In the genomic region with DNA sequence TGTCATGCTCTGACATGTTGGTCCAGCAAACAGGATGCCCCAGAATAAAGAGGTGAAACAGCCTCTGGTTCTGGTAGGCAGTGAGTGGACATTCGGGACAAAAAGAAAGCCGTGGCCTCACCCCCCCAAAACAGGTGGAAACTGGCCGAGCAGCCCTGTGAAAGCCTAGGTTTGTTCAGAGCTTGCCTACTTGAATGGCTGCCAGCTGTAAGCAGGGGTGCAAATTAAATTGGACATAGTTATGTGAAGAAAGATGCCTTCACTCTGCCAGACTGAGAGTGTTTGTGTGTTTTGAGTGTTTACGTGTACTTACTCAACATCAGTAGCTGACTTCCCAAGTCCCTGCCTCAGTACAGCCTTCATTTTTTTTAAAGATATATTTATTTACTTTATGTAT, we compare ENCODE assay signal across 11 mouse cellular contexts. TPM values are rescaled to one million over a fixed set of nuclear protein-coding genes. Genes with fewer than 3 reads are reported as not detected.
DNase-seq lines count a peak whose midpoint lies in the region; ATAC-seq lines count a peak whose summit lies in the region.
"Had no signal": no experiment of that assay in that cellular context is flagged by ENCODE, and none has a peak within 500 bp of the region (broad histone marks: within the 10 kb centered on the region; RNA-seq: fewer than 3 reads in every experiment).

No protein-coding gene starts in this region.

- 72% methylated on average over 4 of the region's 4 CpGs for WGBS in heart, embryonic 10.5 days
- WGBS in limb, embryonic 11.5 days: 59% methylated on average over 4 of the region's 4 CpGs
- 33% methylated on average over 4 of the region's 4 CpGs for WGBS in stomach, embryonic 16.5 days
- 57% methylated on average over 4 of the region's 4 CpGs for WGBS in liver, embryonic 12.5 days (ENCODE audit: insufficient replicate concordance)

- intact Hi-C loops in heart, postnatal 36 days (cut with DNase I): no loop called here

- peak overlapping the region; percentile 85 for H3K4me2 ChIP-seq in limb, embryonic 11.5 days (ENCODE audit: low read depth, severe bottlenecking)
- peak overlapping the region; percentile 79 for H3K4me2 ChIP-seq in stomach, embryonic 16.5 days (ENCODE audit: low read depth, low read length)
- H3K4me2 ChIP-seq in liver, embryonic 12.5 days: no peak overlapping the region

- H3K9me3 ChIP-seq in heart, embryonic 10.5 days: no peaks in the 10 kb centered on the region; the same call in 1 of the 2 replicates
- no peaks in the 10 kb centered on the region for H3K9me3 ChIP-seq in limb, embryonic 11.5 days (ENCODE audit: control insufficient read depth, low read length)
- H3K9me3 ChIP-seq in stomach, embryonic 16.5 days (replicated peaks; ENCODE audit: control insufficient read depth, low read length): no peaks in the 10 kb centered on the region
- H3K9me3 ChIP-seq in liver, embryonic 12.5 days (replicated peaks): no peaks in the 10 kb centered on the region

- H3K9ac ChIP-seq in limb, embryonic 11.5 days (ENCODE audit: low read length): no peak overlapping the region
- H3K9ac ChIP-seq in stomach, embryonic 16.5 days (ENCODE audit: low read length): peak overlapping the region; percentile 38
- H3K9ac ChIP-seq in liver, embryonic 12.5 days: no peak overlapping the region

- peaks cover 58% of the 10 kb centered on the region for H3K27me3 ChIP-seq in heart, embryonic 10.5 days (ENCODE audit: insufficient read depth, poor library complexity, severe bottlenecking)
- no peaks in the 10 kb centered on the region for H3K27me3 ChIP-seq in limb, embryonic 11.5 days (ENCODE audit: control insufficient read depth, insufficient read depth, low read length)
- H3K27me3 ChIP-seq in stomach, embryonic 16.5 days (ENCODE audit: control insufficient read depth, insufficient read depth, low read length): no peaks in the 10 kb centered on the region
- H3K27me3 ChIP-seq in liver, embryonic 12.5 days (replicated peaks): peaks cover 96% of the 10 kb centered on the region

- H3K36me3 ChIP-seq in heart, embryonic 10.5 days: no peaks in the 10 kb centered on the region
- no peaks in the 10 kb centered on the region for H3K36me3 ChIP-seq in limb, embryonic 11.5 days (ENCODE audit: control insufficient read depth, insufficient read depth, low read length)
- no peaks in the 10 kb centered on the region for H3K36me3 ChIP-seq in stomach, embryonic 16.5 days (ENCODE audit: control insufficient read depth, insufficient read depth, low read length)
- H3K36me3 ChIP-seq in liver, embryonic 12.5 days: no peaks in the 10 kb centered on the region

- peaks cover 32% of the 10 kb centered on the region for H3K4me1 ChIP-seq in heart, embryonic 10.5 days
- H3K4me1 ChIP-seq in limb, embryonic 11.5 days (ENCODE audit: control insufficient read depth, insufficient read depth, low read length): peaks cover 38% of the 10 kb centered on the region
- H3K4me1 ChIP-seq in stomach, embryonic 16.5 days (ENCODE audit: control insufficient read depth, insufficient read depth, low read length): peaks cover 55% of the 10 kb centered on the region
- peaks cover 8% of the 10 kb centered on the region for H3K4me1 ChIP-seq in liver, embryonic 12.5 days

- H3K27ac ChIP-seq in heart, embryonic 10.5 days: no peak overlapping the region
- no peak overlapping the region for H3K27ac ChIP-seq in limb, embryonic 11.5 days (replicated peaks; ENCODE audit: low read depth, low read length)
- H3K27ac ChIP-seq in stomach, embryonic 16.5 days (ENCODE audit: low read length): no peak overlapping the region
- no peak overlapping the region for H3K27ac ChIP-seq in liver, embryonic 12.5 days

- no peak for ATAC-seq in limb, embryonic 11.5 days (ENCODE audit: insufficient number of reproducible peaks, low FRiP score, low TSS enrichment, low read depth)
- no peak for ATAC-seq in stomach, embryonic 16.5 days (ENCODE audit: insufficient read depth, low FRiP score)
- no peak for ATAC-seq in liver, embryonic 12.5 days

- DNase-seq in heart, embryonic 10.5 days (ENCODE audit: low spot score): no peak
- no peak for DNase-seq in heart, postnatal 36 days
- peak; percentile 39 for DNase-seq in lung, postnatal 36 days
- no peak for DNase-seq in lung, postnatal 14 days
- no peak for DNase-seq in limb, embryonic 11.5 days (ENCODE audit: low spot score)
- no peak for DNase-seq in thymus, postnatal 4 days
- DNase-seq: cerebellum, adult 11 months; gastrocnemius, postnatal 10 days had no signal

- peak overlapping the region; percentile 66; the same call in 1 of the 2 replicates for H3K4me3 ChIP-seq in heart, embryonic 10.5 days
- H3K4me3 ChIP-seq in limb, embryonic 11.5 days (ENCODE audit: low read depth, low read length): peak overlapping the region; percentile 95
- H3K4me3 ChIP-seq in stomach, embryonic 16.5 days (replicated peaks; ENCODE audit: low read length): peak overlapping the region; percentile 60
- no peak overlapping the region for H3K4me3 ChIP-seq in liver, embryonic 12.5 days

RNA-seq across cellular contexts. Expression of a gene that starts 18.7 kb away (rescaled TPM):
- 3.4 and 6.9 TPM in 2 replicates for polyA plus RNA-seq in heart, embryonic 10.5 days (2016; fragmentation: Nextera tagmentation; extraction: Ambion mirVana)
- total RNA-seq in heart, postnatal 36 days (2021): 10 to 100 TPM; 52.1 to 87.0 TPM
- 27.1 and 28.6 TPM in 2 replicates for polyA plus RNA-seq in limb, embryonic 11.5 days (2014; fragmentation: Nextera tagmentation; extraction: Ambion mirVana)
- polyA plus RNA-seq in stomach, embryonic 16.5 days (2015; fragmentation: Nextera tagmentation; extraction: Ambion mirVana): 10.7 and 11.7 TPM in 2 replicates
- polyA plus RNA-seq in liver, embryonic 12.5 days (2016; fragmentation: Nextera tagmentation; extraction: Ambion mirVana): 0.55 and 0.89 TPM in 2 replicates
- total RNA-seq: megakaryocyte-erythroid progenitor cell, adult 5-6 weeks had no signal
